Mouse (Mus musculus) urinary bladder, postnatal 4 days (tissue): Measurements from ENCODE around the gene 4930469K13Rik.

Source experiments
- DNase-seq, 2 experiments: peaks; one replicate each; pipeline ENCODE4 v3.0.0; 2021 to 2022; ENCODE audit warnings: low spot score in 2 of 2

The 4930469K13Rik gene

GRCm38 (mm10) chr11:34042808-34043207 is 55.5 kb downstream of the 4930469K13Rik start:
- no peak for DNase-seq

GRCm38 (mm10) chr11:34040061-34040460 is 58.3 kb downstream of the 4930469K13Rik start:
- no peak for DNase-seq

- DNase-seq, result no peak
Measured at GRCm38 (mm10) chr11:34035909-34036658, 62.3 kb downstream of the 4930469K13Rik start.

- no peak for DNase-seq
Measured at GRCm38 (mm10) chr11:34034794-34035193, 63.6 kb downstream of the 4930469K13Rik start.

GRCm38 (mm10) chr11:34034008-34034505 is 64.3 kb downstream of the 4930469K13Rik start:
- DNase-seq, result no peak

- no peak for DNase-seq
Measured at GRCm38 (mm10) chr11:34031015-34031805, 67.1 kb downstream of the 4930469K13Rik start.

- no peak for DNase-seq
Measured at GRCm38 (mm10) chr11:34029658-34030057, 68.7 kb downstream of the 4930469K13Rik start.

GRCm38 (mm10) chr11:34025091-34025490 is 73.3 kb downstream of the 4930469K13Rik start:
- DNase-seq, result no peak

- DNase-seq, result no peak
Measured at GRCm38 (mm10) chr11:34012007-34012652, 86.2 kb downstream of the 4930469K13Rik start.

- DNase-seq, result no peak
Measured at GRCm38 (mm10) chr11:34010859-34011172, 87.5 kb downstream of the 4930469K13Rik start.

- no peak for DNase-seq
Measured at GRCm38 (mm10) chr11:34010133-34010858, 88.1 kb downstream of the 4930469K13Rik start.

GRCm38 (mm10) chr11:34009316-34010087 is 88.9 kb downstream of the 4930469K13Rik start:
- DNase-seq, result no peak

GRCm38 (mm10) chr11:34008702-34009101 is 89.7 kb downstream of the 4930469K13Rik start:
- no peak for DNase-seq

- no peak for DNase-seq
Measured at GRCm38 (mm10) chr11:34008214-34008613, 90.1 kb downstream of the 4930469K13Rik start.

- DNase-seq, result no peak
Measured at GRCm38 (mm10) chr11:34007616-34008015, 90.7 kb downstream of the 4930469K13Rik start.

GRCm38 (mm10) chr11:34002593-34002965 is 95.8 kb downstream of the 4930469K13Rik start:
- peak in 1 of 2 experiments; percentile 54 for DNase-seq

- no peak for DNase-seq
Measured at GRCm38 (mm10) chr11:34001938-34002592, 96.3 kb downstream of the 4930469K13Rik start.

- DNase-seq, result no peak
Measured at GRCm38 (mm10) chr11:34000416-34000815, 97.9 kb downstream of the 4930469K13Rik start.

- no peak for DNase-seq
Measured at GRCm38 (mm10) chr11:33998244-33998643, 100.1 kb downstream of the 4930469K13Rik start.

GRCm38 (mm10) chr11:33993496-33993895 is 104.9 kb downstream of the 4930469K13Rik start:
- DNase-seq, result no peak
